Mouse (Mus musculus) brain, adult 10 weeks (tissue): ENCODE data around the gene Qsox1. TPM values are rescaled to one million over a fixed set of nuclear protein-coding genes. Genes with fewer than 3 reads are reported as not detected.

Source experiments
- polyA plus RNA-seq: library from polyadenylated mRNA; stranded (reverse); fragments of 350-450 nt; fragmentation: Illumina TruSeq; extraction: RNeasy Lipid Tissue Mini Kit (QIAGEN cat#74804); gene quantifications from one replicate; pipeline ENCODE4 v1.2.3, GENCODE M21; 2015; ENCODE audit warnings: low read depth, low replicate concordance

The Qsox1 gene
- polyA plus RNA-seq: 25.0 TPM

GRCm38 (mm10) chr1:155812581-155813499 is at the start of gene Qsox1:
TSS of gene Qsox1 (minus strand) at chr1:155812889.

GRCm38 (mm10) chr1:155751484-155752255 is 61.0 kb downstream of the Qsox1 start, which contains the start of gene Lhx4:
TSS of gene Lhx4 (minus strand) at chr1:155751684.

Other genes starting within 250 kb of the Qsox1 start
- gene Lhx4, start 61.2 kb downstream of the Qsox1 start, polyA plus RNA-seq: 0.33 TPM
- gene Cep350, start 160.4 kb upstream of the Qsox1 start, polyA plus RNA-seq: 16.0 TPM
- gene Tor1aip2, start 222.5 kb upstream of the Qsox1 start, polyA plus RNA-seq: 46.3 TPM
- 23.8 TPM for gene Tor1aip1, start 223.6 kb upstream of the Qsox1 start, polyA plus RNA-seq